Mouse (Mus musculus) cerebellum, adult 2 months (tissue): ENCODE measurements around the gene Aff3.

Source experiments
- CTCF ChIP-seq: fragments of 200-500 bp; IDR thresholded peaks from 2 replicates; pipeline ENCODE4 v1.5.1; 2011; ENCODE audit warnings: low read depth, mild to moderate bottlenecking, control low read depth, low read length, moderate library complexity, borderline replicate concordance; ENCODE audit not compliant: insufficient read depth
- POLR2A ChIP-seq: fragments of 200-500 bp; IDR thresholded peaks from 2 replicates; pipeline ENCODE4 v1.6.1; 2011; ENCODE audit warnings: low read length, control low read depth, borderline replicate concordance; ENCODE audit not compliant: insufficient read depth

DNA sequence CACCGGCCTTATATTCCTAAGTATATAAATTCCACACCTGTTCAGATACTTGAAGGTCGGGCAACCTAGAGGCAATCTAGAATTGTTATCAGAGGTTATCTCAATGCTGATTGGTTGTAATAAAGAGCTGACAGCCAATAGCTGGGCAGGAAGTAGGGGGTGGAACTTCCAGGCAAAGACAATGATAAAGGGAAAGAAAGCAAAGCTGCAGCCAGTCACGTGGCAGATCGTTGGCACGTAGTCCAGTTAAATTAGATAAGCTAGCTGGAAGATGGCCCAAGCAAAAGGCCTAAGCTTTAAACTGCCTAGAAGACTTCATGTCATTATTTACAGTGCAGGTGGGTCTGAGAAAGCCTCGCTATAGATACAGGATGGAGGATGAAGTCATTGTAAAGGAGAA lies 531.8 kb downstream of the Aff3 start:
- TF ChIP-seq POLR2A (no peak), CTCF (no peak)
